Mouse (Mus musculus) stomach, postnatal 0 days (tissue): ENCODE measurements around the gene Cox7a1. TPM values are rescaled to one million over a fixed set of nuclear protein-coding genes. Genes with fewer than 3 reads are reported as not detected.
A peak's percentile ranks its signal among the peaks of the same experiment; 100 is the strongest.

Source experiments
- ATAC-seq: fragments of 200-750 bp; cut with Nextera tagmentation; 2 replicates; pipeline ENCODE4 v1.8.0; 2017; ENCODE audit not compliant: low FRiP score, low TSS enrichment
- DNase-seq: peaks from one replicate; pipeline ENCODE4 v3.0.0-alpha.2; 2016; ENCODE audit warnings: low spot score
- H3K27ac ChIP-seq: fragments of 300-500 bp; sonication (generic); replicated peaks from 2 replicates; pipeline ENCODE4 v1.5.1; 2014; ENCODE audit warnings: mild to moderate bottlenecking, control low read depth
- H3K27me3 ChIP-seq: fragments of 300-500 bp; sonication (generic); 2 replicates; pipeline ENCODE4 v1.6.1; 2014; ENCODE audit warnings: low read length; ENCODE audit not compliant: control insufficient read depth, insufficient read depth
- H3K36me3 ChIP-seq: fragments of 300-500 bp; sonication (generic); 2 replicates; pipeline ENCODE4 v1.6.1; 2014; ENCODE audit warnings: low read length, mixed read lengths; ENCODE audit not compliant: control insufficient read depth, insufficient read depth
- H3K4me1 ChIP-seq: fragments of 300-500 bp; sonication (generic); replicated peaks from 2 replicates; pipeline ENCODE4 v1.6.1; 2014; ENCODE audit warnings: antibody characterized with exemption; ENCODE audit not compliant: control insufficient read depth, insufficient read depth
- H3K4me2 ChIP-seq: fragments of 300-500 bp; sonication (generic); replicated peaks from 2 replicates; pipeline ENCODE4 v1.6.1; 2014; ENCODE audit warnings: low read depth, mild to moderate bottlenecking, control low read depth, moderate library complexity
- H3K4me3 ChIP-seq: fragments of 300-500 bp; sonication (generic); 2 replicates; pipeline ENCODE4 v1.5.1; 2014; ENCODE audit warnings: low read depth, low read length, control low read depth
- H3K9ac ChIP-seq: fragments of 300-500 bp; sonication (generic); 2 replicates; pipeline ENCODE4 v1.6.1; 2014; ENCODE audit warnings: mild to moderate bottlenecking, low read length, control low read depth, mixed read lengths
- H3K9me3 ChIP-seq: fragments of 300-500 bp; sonication (generic); 2 replicates; pipeline ENCODE4 v1.6.1; 2016; ENCODE audit warnings: low read length; ENCODE audit not compliant: control insufficient read depth
- CTCF ChIP-seq: IDR thresholded peaks from 2 replicates; pipeline ENCODE4 v1.5.1; 2016; ENCODE audit warnings: antibody characterized with exemption, low read depth, mild to moderate bottlenecking, moderate library complexity
- EP300 ChIP-seq: optimal IDR thresholded peaks from 2 replicates; pipeline ENCODE3; 2016; ENCODE audit warnings: antibody characterized with exemption
- WGBS: fragments of 180-500 bp; shearing (Covaris S2); extraction: QIAGEN DNeasy Blood & Tissue Kit; methylation state at CpG from one replicate; pipeline ENCODE4 v1.1.7; 2014; 5-methylcytosine and 5-hydroxymethylcytosine counted together
- polyA plus RNA-seq: library from polyadenylated mRNA; unstranded; fragments of >200 nt; fragmentation: Nextera tagmentation; extraction: Ambion mirVana; gene quantifications from 2 replicates; pipeline ENCODE4 v1.2.1, GENCODE M21; 2015

Cox7a1 gene
- polyA plus RNA-seq, 1 experiment from 2014 or later, result 38.8 TPM

DNA sequence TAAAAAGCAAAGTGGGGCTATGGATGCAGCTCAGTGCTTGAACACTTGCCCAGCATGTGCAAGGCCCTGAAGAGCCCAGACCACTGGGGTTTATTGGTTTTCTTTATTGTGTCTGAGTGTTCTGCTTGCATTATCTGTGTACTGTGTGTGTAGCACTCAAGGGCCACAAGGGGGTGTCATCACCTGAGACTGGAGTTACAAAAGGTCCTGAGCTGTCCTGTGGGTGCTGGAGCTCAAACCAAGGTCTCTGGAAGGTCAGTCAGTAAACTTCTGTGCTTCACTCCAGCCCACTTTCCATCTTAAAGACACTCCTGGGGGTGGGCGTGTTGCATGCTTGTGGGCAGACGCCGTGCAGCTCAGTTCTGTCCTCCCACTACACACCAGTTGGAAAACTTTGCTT lies 28.4 kb upstream of the Cox7a1 start:
- DNase-seq, result no peak
- Histone ChIP-seq H3K9me3 (peaks cover 19% of the 10 kb centered on the region), H3K36me3 (peaks cover 16% of the 10 kb centered on the region), H3K27me3 (no peaks in the 10 kb centered on the region), H3K4me1 (no peaks in the 10 kb centered on the region), H3K4me2 (no peak overlapping the region), H3K4me3 (no peak overlapping the region), H3K9ac (no peak overlapping the region), H3K27ac (no peak overlapping the region)
- 100% methylated on average over 3 of the region's 3 CpGs for WGBS
- TF ChIP-seq CTCF (no peak), EP300 (no peak)
- no peak for ATAC-seq

- H3K4me1 ChIP-seq, result no peaks in the 10 kb centered on the region
- no peak overlapping the region for H3K27ac ChIP-seq
- H3K27me3 ChIP-seq, result no peaks in the 10 kb centered on the region
- no peak overlapping the region for H3K4me2 ChIP-seq
- peaks cover 10% of the 10 kb centered on the region; the same call in 1 of the 2 replicates for H3K9me3 ChIP-seq
- H3K9ac ChIP-seq, result no peak overlapping the region
- H3K36me3 ChIP-seq, result peaks cover 42% of the 10 kb centered on the region
- ATAC-seq (no peak), DNase-seq (no peak)
- no peak for TF ChIP-seq EP300
- TF ChIP-seq CTCF, result peak; percentile 8; the same call in 1 of the 2 replicates
- WGBS, result 96% methylated on average over 5 of the region's 5 CpGs
- no peak overlapping the region for H3K4me3 ChIP-seq
These were observed 20.8 kb upstream of the Cox7a1 start for GRCm38 (mm10) chr7:30163113-30163512.

DNA sequence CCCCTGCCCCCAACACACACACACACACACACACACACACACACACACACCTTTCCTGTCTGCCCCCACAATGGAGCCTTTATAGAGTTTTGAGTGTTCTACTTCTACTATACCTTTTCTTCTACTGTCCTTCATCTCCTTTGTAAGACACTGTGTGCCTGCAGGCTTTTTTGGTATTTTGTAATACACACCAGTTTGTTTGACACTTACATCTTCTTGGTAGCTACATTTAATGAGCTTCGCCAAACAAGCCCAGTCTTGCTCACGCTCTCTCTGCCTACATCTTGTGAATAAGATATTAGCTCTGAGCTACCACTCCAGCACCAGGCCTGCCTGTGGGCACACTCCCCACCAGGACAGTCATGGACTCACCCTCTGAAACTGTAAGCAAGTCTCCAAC lies 19.2 kb upstream of the Cox7a1 start:
- WGBS, result 99% methylated on average over 2 of the region's 2 CpGs
- Histone ChIP-seq H3K4me3 (no peak overlapping the region), H3K27me3 (no peaks in the 10 kb centered on the region), H3K4me1 (no peaks in the 10 kb centered on the region), H3K4me2 (no peak overlapping the region), H3K27ac (no peak overlapping the region), H3K9me3 (peaks cover 10% of the 10 kb centered on the region; the same call in 1 of the 2 replicates), H3K9ac (no peak overlapping the region), H3K36me3 (peaks cover 31% of the 10 kb centered on the region)
- TF ChIP-seq EP300 (no peak), CTCF (no peak)
- no peak for ATAC-seq
- no peak for DNase-seq

- peak overlapping the region; percentile 74 for H3K4me3 ChIP-seq
- TF ChIP-seq CTCF (no peak), EP300 (no peak)
- no peaks in the 10 kb centered on the region for H3K27me3 ChIP-seq
- no peaks in the 10 kb centered on the region for H3K4me1 ChIP-seq
- peak overlapping the region; percentile 82 for H3K9ac ChIP-seq
- H3K27ac ChIP-seq, result peak overlapping the region; percentile 88
- H3K36me3 ChIP-seq, result 0 out of 2 replicates have a peak, but pooled peaks cover 3% of the 10 kb centered on the region
- DNase-seq, result no peak
- ATAC-seq, result no peak; the same call in 1 of the 2 replicates
- 1% methylated on average over 21 of the region's 21 CpGs for WGBS
- peaks cover 3% of the 10 kb centered on the region; the same call in 1 of the 2 replicates for H3K9me3 ChIP-seq
- peak overlapping the region; percentile 72 for H3K4me2 ChIP-seq
These were observed 14.9 kb upstream of the Cox7a1 start for GRCm38 (mm10) chr7:30168914-30169582.

DNA sequence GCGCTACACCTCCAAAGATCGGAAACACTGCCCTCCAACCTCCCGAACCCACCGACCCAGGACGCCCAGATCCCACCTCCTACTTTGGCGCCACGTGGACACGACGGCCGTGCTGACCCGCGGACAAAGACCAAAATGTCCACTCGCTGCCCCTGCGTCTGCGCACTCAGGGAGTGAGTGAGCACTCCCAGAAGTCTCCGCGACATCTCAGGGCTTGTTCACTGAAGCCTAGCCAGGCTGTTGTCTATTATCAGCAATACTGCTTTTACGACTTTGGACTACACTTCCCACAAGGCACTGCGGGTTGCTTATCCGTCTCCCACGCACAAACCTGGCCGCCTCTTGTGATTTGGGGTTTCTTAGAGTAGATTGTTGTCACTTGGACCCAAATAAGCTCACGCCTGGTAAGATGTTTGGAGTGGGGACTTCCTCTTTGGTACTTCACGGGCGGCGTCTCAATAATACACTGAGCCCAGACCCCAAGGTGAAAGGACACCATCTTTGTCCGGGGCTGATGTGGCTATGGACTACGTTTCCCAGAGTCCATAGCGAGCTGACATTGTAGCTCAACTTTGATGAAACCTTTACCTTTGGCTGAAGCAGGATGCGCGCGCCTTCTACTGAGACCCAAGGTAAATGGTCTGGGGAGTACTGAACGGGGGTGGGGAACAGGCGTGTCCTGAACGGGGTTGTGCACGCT lies 14.2 kb upstream of the Cox7a1 start, which contains the start of gene Zfp146:
Gene Zfp146, minus strand, starts transcription at position 168 of the 700 bp plus-strand sequence.
- H3K36me3 ChIP-seq, result 0 out of 2 replicates have a peak, but pooled peaks cover 3% of the 10 kb centered on the region
- peak within 1 kb of the TSS; percentile 74 for H3K4me3 ChIP-seq
- TF ChIP-seq CTCF, result no peak
- TF ChIP-seq EP300, result no peak
- no peaks in the 10 kb centered on the region for H3K27me3 ChIP-seq
- no peaks in the 10 kb centered on the region for H3K4me1 ChIP-seq
- peak; percentile 89 for DNase-seq
- H3K9me3 ChIP-seq, result peaks cover 3% of the 10 kb centered on the region; the same call in 1 of the 2 replicates
- H3K27ac ChIP-seq, result peak within 1 kb of the TSS; percentile 88
- H3K4me2 ChIP-seq, result peak within 1 kb of the TSS; percentile 72
- under 1% methylated on average over 36 of the region's 36 CpGs for WGBS
- H3K9ac ChIP-seq, result peak within 1 kb of the TSS; percentile 82
- peak; percentile 97 for ATAC-seq
